Mouse (Mus musculus): Measurements from ENCODE around the gene Setx. TPM values are rescaled to one million over a fixed set of nuclear protein-coding genes. Genes with fewer than 3 reads are reported as not detected.
"Not testable (repeated sequence)": the region's sequence is repeated elsewhere in the genome, so short reads cannot be mapped to it uniquely, and the experiment has no call there.

Gene Setx
- polyA plus RNA-seq (2014; fragmentation: Nextera tagmentation; extraction: Ambion mirVana): 13.2 and 21.5 TPM in 2 replicates

DNA sequence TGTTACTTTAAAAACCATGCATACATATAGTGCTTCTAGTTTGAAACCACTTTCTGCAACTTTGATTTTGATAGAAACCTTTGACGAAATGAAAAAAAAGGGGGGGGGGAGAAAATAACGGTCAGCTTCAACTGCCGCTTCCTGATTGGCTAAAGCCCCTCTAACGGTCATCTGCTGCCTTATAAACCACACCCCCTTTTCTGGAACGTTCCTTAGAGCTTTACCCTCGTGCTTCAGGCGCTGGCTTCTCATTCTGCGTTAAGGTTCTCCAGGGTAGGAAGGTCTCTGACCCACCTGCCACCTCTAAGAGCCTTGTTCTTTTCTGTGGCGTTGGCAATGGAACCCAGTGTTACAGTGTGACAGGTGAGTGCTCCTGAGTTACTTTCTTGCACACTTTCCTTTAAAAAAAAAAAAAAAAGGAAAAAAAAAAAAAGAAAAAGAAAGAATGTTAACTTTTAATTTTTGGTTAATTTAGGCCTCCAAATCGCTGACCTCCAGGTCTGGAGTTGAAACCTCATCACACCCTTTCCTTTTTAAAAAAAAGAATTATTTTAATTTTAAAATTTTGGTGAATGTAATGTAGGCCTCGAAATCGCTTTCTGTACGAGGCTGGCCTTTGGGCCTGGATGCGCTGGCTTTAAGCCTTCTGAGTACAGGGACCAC lies at the start of gene Setx:
Setx (plus strand) TSS at position 275 of the 663 bp plus-strand sequence.
- peak within 1 kb of the TSS; percentile 83 for H3K4me3 ChIP-seq (ENCODE audit: low read depth, low read length)
- peak; percentile 11 for DNase-seq (ENCODE audit: low spot score)
- peak within 1 kb of the TSS; percentile 74 for H3K4me2 ChIP-seq (ENCODE audit: low read length)
- WGBS: 70% methylated on average over 14 of the region's 14 CpGs
- peak within 1 kb of the TSS; percentile 94 for H3K27ac ChIP-seq (ENCODE audit: low read depth, low read length)
- H3K27me3 ChIP-seq (replicated peaks; ENCODE audit: control insufficient read depth, insufficient read depth, low read length): no peaks in the 10 kb centered on the region
- ATAC-seq: no peak
- H3K4me1 ChIP-seq (ENCODE audit: control insufficient read depth, insufficient read depth, low read length): peaks cover 6% of the 10 kb centered on the region
- H3K36me3 ChIP-seq (ENCODE audit: control insufficient read depth, insufficient read depth, low read length): peaks cover 9% of the 10 kb centered on the region
- no peaks in the 10 kb centered on the region for H3K9me3 ChIP-seq (replicated peaks; ENCODE audit: control insufficient read depth, low read length)
- peak within 1 kb of the TSS; percentile 89 for H3K9ac ChIP-seq (ENCODE audit: low read length)

DNA sequence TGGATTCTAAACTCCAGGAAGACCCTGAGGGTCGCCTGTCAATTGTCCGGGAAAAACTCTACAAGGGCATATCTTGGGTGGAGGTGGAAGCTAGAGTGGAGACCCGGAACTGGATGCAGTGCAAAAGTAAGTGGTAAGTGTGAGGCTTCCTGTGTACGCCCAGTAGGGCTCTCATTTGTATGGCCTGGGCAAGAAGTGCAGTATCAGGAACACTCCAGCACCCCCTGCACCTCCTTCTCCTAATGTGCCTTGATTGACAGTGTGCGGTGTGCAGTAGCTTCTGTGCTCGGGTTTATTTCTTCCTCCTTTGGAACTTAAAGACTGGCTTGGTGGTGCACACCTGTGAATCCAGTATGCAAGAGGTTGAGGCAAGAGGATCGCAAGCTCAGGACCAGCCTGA lies 49.3 kb upstream of the Setx start:
- Histone ChIP-seq H3K27me3 (replicated peaks; ENCODE audit: control insufficient read depth, insufficient read depth, low read length) (no peaks in the 10 kb centered on the region), H3K9ac (ENCODE audit: low read length) (no peak overlapping the region), H3K4me2 (ENCODE audit: low read length) (no peak overlapping the region), H3K9me3 (replicated peaks; ENCODE audit: control insufficient read depth, low read length) (no peaks in the 10 kb centered on the region), H3K4me3 (ENCODE audit: low read depth, low read length) (no peak overlapping the region), H3K27ac (ENCODE audit: low read depth, low read length) (no peak overlapping the region), H3K4me1 (ENCODE audit: control insufficient read depth, insufficient read depth, low read length) (no peaks in the 10 kb centered on the region), H3K36me3 (ENCODE audit: control insufficient read depth, insufficient read depth, low read length) (peaks cover 86% of the 10 kb centered on the region)
- 93% methylated on average over 7 of the region's 7 CpGs for WGBS
- ATAC-seq: no peak
- no peak for DNase-seq (ENCODE audit: low spot score)

DNA sequence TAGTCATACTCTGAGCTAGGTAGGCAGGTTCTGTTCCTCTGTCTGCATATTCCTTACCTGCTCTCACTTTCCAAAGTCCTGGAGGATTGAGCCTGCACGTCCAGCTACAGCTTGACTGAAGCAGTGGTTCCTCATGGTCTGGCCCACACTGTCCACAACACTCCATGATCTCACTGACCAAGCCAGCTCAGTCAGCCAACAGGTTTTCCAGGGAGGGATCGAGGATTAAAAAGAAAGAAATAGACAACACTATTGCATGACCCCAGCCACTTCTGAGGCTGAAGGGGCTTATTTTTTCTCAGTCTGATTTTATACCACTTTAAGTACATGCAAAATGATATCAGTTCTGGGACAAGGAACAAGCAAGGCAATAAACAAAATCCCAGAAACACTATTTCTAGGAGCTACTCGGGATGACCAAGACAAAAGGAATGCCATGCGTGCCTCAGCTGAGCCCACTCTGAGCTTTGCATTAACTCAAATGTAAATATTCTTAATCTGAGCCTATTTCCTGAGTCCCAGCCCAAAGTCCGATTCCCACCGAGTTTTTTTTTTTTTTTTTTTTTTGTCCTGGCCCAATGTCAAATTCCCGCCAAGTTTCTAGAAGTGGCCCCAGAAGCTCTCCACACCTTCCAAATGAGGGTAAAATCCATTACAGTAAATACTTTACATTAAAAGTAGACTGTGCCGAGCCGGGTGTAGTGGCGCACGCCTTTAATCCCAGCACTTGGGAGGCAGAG lies 48.5 kb upstream of the Setx start:
- H3K27me3 ChIP-seq (replicated peaks; ENCODE audit: control insufficient read depth, insufficient read depth, low read length): no peaks in the 10 kb centered on the region
- no peak overlapping the region for H3K27ac ChIP-seq (ENCODE audit: low read depth, low read length)
- no peak overlapping the region for H3K4me3 ChIP-seq (ENCODE audit: low read depth, low read length)
- no peaks in the 10 kb centered on the region for H3K4me1 ChIP-seq (ENCODE audit: control insufficient read depth, insufficient read depth, low read length)
- DNase-seq (ENCODE audit: low spot score) (no peak), ATAC-seq (no peak)
- peaks cover 86% of the 10 kb centered on the region for H3K36me3 ChIP-seq (ENCODE audit: control insufficient read depth, insufficient read depth, low read length)
- 94% methylated on average over 11 of the region's 11 CpGs for WGBS
- no peaks in the 10 kb centered on the region for H3K9me3 ChIP-seq (replicated peaks; ENCODE audit: control insufficient read depth, low read length)
- H3K9ac ChIP-seq (ENCODE audit: low read length): no peak overlapping the region
- no peak overlapping the region for H3K4me2 ChIP-seq (ENCODE audit: low read length)

DNA sequence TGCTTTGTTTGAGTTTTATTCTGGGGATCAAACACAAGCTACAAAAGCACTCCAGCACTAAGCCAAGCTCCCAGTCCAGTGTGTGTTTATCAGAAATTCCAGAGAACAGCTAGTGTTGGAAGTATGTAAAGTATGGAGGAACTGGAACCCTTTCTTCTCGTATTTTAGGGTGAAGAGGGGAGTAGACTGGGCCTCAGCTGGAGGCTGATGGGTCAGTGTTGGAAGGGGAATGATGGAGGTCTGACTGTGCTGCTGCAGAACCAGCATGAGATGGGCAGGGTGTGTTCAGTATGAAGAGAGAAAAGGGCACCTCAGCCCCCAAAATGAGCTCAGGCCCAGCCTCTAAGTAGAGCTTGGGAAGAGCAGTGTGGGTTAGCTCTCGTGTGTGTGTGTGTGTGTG lies 47.8 kb upstream of the Setx start:
- H3K9me3 ChIP-seq (replicated peaks; ENCODE audit: control insufficient read depth, low read length): no peaks in the 10 kb centered on the region
- no peak for ATAC-seq
- H3K36me3 ChIP-seq (ENCODE audit: control insufficient read depth, insufficient read depth, low read length): peaks cover 86% of the 10 kb centered on the region
- WGBS: 78% methylated on average over 2 of the region's 2 CpGs
- no peak overlapping the region for H3K4me3 ChIP-seq (ENCODE audit: low read depth, low read length)
- H3K27ac ChIP-seq (ENCODE audit: low read depth, low read length): no peak overlapping the region
- no peak overlapping the region for H3K9ac ChIP-seq (ENCODE audit: low read length)
- no peaks in the 10 kb centered on the region for H3K27me3 ChIP-seq (replicated peaks; ENCODE audit: control insufficient read depth, insufficient read depth, low read length)
- no peak overlapping the region for H3K4me2 ChIP-seq (ENCODE audit: low read length)
- H3K4me1 ChIP-seq (ENCODE audit: control insufficient read depth, insufficient read depth, low read length): no peaks in the 10 kb centered on the region
- DNase-seq (ENCODE audit: low spot score): no peak

DNA sequence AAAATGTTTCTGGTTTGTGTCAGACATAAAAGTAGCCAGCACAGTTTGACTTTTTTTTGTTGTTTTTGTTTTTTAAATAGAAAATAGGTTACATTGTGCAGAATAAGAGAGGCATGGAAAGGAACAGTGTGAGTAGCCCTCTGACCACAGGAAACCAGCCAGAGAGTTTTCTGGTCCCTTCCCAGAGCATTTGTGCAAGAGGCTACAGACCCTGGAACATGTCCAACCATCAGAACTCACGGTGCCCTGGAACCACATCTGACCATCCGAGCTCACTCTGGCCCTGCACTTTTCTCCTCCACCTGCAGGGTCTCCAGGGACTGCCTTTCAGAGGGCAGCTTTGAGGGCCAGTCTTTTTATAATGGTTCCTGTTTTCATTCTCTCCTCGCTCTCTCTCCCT lies 42.0 kb upstream of the Setx start:
- ATAC-seq (no peak), DNase-seq (ENCODE audit: low spot score) (no peak)
- WGBS: 82% methylated on average over 3 of the region's 3 CpGs
- no peak overlapping the region for H3K4me3 ChIP-seq (ENCODE audit: low read depth, low read length)
- no peak overlapping the region for H3K4me2 ChIP-seq (ENCODE audit: low read length)
- H3K4me1 ChIP-seq (ENCODE audit: control insufficient read depth, insufficient read depth, low read length): no peaks in the 10 kb centered on the region
- H3K36me3 ChIP-seq (ENCODE audit: control insufficient read depth, insufficient read depth, low read length): peaks cover 85% of the 10 kb centered on the region
- H3K27me3 ChIP-seq (replicated peaks; ENCODE audit: control insufficient read depth, insufficient read depth, low read length): no peaks in the 10 kb centered on the region
- no peak overlapping the region for H3K27ac ChIP-seq (ENCODE audit: low read depth, low read length)
- no peaks in the 10 kb centered on the region for H3K9me3 ChIP-seq (replicated peaks; ENCODE audit: control insufficient read depth, low read length)
- no peak overlapping the region for H3K9ac ChIP-seq (ENCODE audit: low read length)

DNA sequence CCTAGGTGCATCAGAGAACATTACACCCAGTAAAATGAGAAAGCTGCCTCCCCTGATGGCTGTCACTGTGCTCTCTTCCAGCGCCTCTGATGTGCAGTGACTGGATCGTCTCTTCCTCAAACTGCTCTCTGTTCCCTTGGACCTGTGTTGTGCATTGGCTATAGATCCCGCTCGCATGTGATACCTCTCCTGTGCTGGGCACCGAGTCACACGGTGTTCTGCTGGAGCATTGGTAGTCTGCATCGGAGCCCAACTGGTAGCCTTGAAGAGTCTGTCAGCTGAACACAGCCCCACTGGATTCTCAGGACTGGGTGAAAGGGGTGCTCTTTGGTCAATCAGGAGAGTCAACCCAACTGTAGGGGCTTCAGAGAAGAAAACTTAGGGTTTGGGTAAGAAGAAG lies 38.0 kb upstream of the Setx start:
- Histone ChIP-seq H3K4me1 (ENCODE audit: control insufficient read depth, insufficient read depth, low read length) (no peaks in the 10 kb centered on the region), H3K9me3 (replicated peaks; ENCODE audit: control insufficient read depth, low read length) (no peaks in the 10 kb centered on the region), H3K4me3 (ENCODE audit: low read depth, low read length) (no peak overlapping the region), H3K36me3 (ENCODE audit: control insufficient read depth, insufficient read depth, low read length) (peaks cover 58% of the 10 kb centered on the region), H3K27me3 (replicated peaks; ENCODE audit: control insufficient read depth, insufficient read depth, low read length) (no peaks in the 10 kb centered on the region), H3K9ac (ENCODE audit: low read length) (no peak overlapping the region), H3K27ac (ENCODE audit: low read depth, low read length) (no peak overlapping the region), H3K4me2 (ENCODE audit: low read length) (no peak overlapping the region)
- WGBS: 98% methylated on average over 7 of the region's 7 CpGs
- no peak for DNase-seq (ENCODE audit: low spot score)
- no peak for ATAC-seq

DNA sequence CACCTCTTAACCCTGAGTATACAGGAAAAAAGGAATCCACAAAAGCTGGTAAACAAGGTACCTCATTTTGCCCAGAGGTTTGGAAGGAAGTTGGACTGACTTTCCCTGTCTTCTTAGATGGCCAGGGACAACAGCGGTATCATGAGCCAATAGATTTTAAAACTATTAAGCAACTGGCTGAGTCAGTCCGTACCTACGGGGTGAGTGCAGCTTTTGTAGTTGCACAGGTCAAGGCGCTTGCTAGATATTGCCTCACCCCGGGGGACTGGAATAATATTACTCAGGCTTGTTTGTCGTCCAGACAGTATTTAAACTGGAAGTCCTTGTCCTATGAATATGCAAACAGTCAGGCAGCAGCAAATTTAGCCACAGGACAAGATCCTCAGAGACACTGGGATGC lies 34.7 kb upstream of the Setx start:
- H3K4me1 ChIP-seq (ENCODE audit: control insufficient read depth, insufficient read depth, low read length); H3K4me3 ChIP-seq (ENCODE audit: low read depth, low read length); H3K27me3 ChIP-seq (replicated peaks; ENCODE audit: control insufficient read depth, insufficient read depth, low read length); H3K9me3 ChIP-seq (replicated peaks; ENCODE audit: control insufficient read depth, low read length); ATAC-seq; H3K27ac ChIP-seq (ENCODE audit: low read depth, low read length); H3K9ac ChIP-seq (ENCODE audit: low read length); DNase-seq (ENCODE audit: low spot score); H3K4me2 ChIP-seq (ENCODE audit: low read length): not testable (repeated sequence)
- WGBS: 88% methylated on average over 6 of the region's 6 CpGs
- H3K36me3 ChIP-seq (ENCODE audit: control insufficient read depth, insufficient read depth, low read length): peaks cover 28% of the 10 kb centered on the region

DNA sequence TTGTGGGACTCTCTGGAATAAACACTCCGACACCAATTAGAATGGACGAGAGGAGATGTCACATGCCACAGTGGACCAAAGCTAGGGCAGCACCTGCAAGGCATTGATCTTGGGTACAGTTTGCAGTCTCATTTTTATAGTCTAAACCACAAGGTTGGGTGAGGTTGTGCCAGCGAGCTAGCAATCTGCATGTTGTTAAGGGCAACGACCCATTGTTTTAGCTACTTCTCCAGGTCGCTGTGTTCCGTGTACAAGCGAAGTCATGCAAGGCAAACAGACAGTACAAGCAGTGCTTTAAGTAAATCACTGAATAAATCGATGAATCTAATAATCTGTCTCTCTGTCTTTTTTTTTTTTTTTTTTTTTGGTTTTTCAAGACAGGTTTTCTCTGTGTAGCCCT lies 28.3 kb upstream of the Setx start:
- WGBS: 93% methylated on average over 8 of the region's 8 CpGs
- no peak for ATAC-seq
- H3K9ac ChIP-seq (ENCODE audit: low read length): no peak overlapping the region

DNA sequence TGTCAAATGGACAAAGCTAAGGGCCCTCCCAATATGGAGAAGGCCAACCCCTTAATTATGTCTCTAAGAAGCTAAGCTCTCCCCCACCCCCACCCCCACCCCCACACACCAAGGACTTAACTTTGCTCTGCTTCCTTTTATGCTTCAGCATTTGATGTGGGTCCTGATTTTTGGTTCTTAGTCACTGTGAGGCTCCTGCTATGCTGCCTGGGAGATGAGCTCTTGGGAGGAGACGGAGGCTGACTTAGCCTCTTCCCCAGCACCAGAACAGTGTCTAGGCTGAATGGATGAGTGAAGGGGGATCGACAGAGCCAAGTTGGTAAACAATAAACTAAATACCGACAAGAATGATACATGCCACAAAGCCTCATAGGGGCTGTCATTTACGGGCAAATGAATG lies 27.2 kb upstream of the Setx start:
- WGBS: 46% methylated on average over 4 of the region's 4 CpGs
- Histone ChIP-seq H3K4me2 (ENCODE audit: low read length) (no peak overlapping the region), H3K4me3 (ENCODE audit: low read depth, low read length) (no peak overlapping the region), H3K27ac (ENCODE audit: low read depth, low read length) (no peak overlapping the region), H3K27me3 (replicated peaks; ENCODE audit: control insufficient read depth, insufficient read depth, low read length) (no peaks in the 10 kb centered on the region), H3K36me3 (ENCODE audit: control insufficient read depth, insufficient read depth, low read length) (no peaks in the 10 kb centered on the region), H3K4me1 (ENCODE audit: control insufficient read depth, insufficient read depth, low read length) (no peaks in the 10 kb centered on the region), H3K9me3 (replicated peaks; ENCODE audit: control insufficient read depth, low read length) (no peaks in the 10 kb centered on the region), H3K9ac (ENCODE audit: low read length) (no peak overlapping the region)
- ATAC-seq (no peak), DNase-seq (ENCODE audit: low spot score) (no peak)

More for the DNA sequence above, 28.3 kb upstream of the Setx start:
- Histone ChIP-seq H3K4me1 (ENCODE audit: control insufficient read depth, insufficient read depth, low read length) (no peaks in the 10 kb centered on the region), H3K27me3 (replicated peaks; ENCODE audit: control insufficient read depth, insufficient read depth, low read length) (no peaks in the 10 kb centered on the region), H3K36me3 (ENCODE audit: control insufficient read depth, insufficient read depth, low read length) (no peaks in the 10 kb centered on the region), H3K9me3 (replicated peaks; ENCODE audit: control insufficient read depth, low read length) (no peaks in the 10 kb centered on the region), H3K4me2 (ENCODE audit: low read length) (no peak overlapping the region), H3K4me3 (ENCODE audit: low read depth, low read length) (no peak overlapping the region), H3K27ac (ENCODE audit: low read depth, low read length) (no peak overlapping the region)
- DNase-seq (ENCODE audit: low spot score): no peak
